Mouse (Mus musculus): ENCODE results near the gene Btbd9. TPM values are rescaled to one million over a fixed set of nuclear protein-coding genes. Genes with fewer than 3 reads are reported as not detected.

Btbd9 gene
- polyA plus RNA-seq, 1 experiment = 21.0 TPM

- Histone ChIP-seq H3K27ac (ENCODE audit: control insufficient read depth, insufficient read depth, low read depth, low read length, poor library complexity) (no peak overlapping the region), H3K4me3 (replicated peaks; ENCODE audit: control insufficient read depth, low read depth, low read length) (no peak overlapping the region), H3K4me1 (ENCODE audit: control insufficient read depth, insufficient read depth, low read length) (peaks cover 2% of the 10 kb centered on the region)
- TF ChIP-seq CTCF (IDR thresholded peaks at IDR 0.05; ENCODE audit: control insufficient read depth, insufficient read depth, low read length) (no peak), POLR2A (IDR thresholded peaks at IDR 0.05; ENCODE audit: borderline replicate concordance, control insufficient read depth, low read depth, low read length) (no peak)
Observed at GRCm38 (mm10) chr17:30613350-30613749, 37.1 kb upstream of the Btbd9 start.

- under 1% methylated on average over 34 of the region's 34 CpGs for WGBS
- peak overlapping the region; percentile 80 for H3K27ac ChIP-seq (ENCODE audit: control insufficient read depth, insufficient read depth, low read depth, low read length, poor library complexity)
- peak overlapping the region; percentile 85 for H3K4me3 ChIP-seq (replicated peaks; ENCODE audit: control insufficient read depth, low read depth, low read length)
- TF ChIP-seq CTCF (IDR thresholded peaks at IDR 0.05; ENCODE audit: control insufficient read depth, insufficient read depth, low read length) (no peak), POLR2A (IDR thresholded peaks at IDR 0.05; ENCODE audit: borderline replicate concordance, control insufficient read depth, low read depth, low read length) (peak; percentile 84; the same call in 1 of the 2 replicates)
- H3K4me1 ChIP-seq (ENCODE audit: control insufficient read depth, insufficient read depth, low read length) = peaks cover 2% of the 10 kb centered on the region
Observed at GRCm38 (mm10) chr17:30612075-30612859, 36.0 kb upstream of the Btbd9 start.

- Histone ChIP-seq H3K27ac (ENCODE audit: control insufficient read depth, insufficient read depth, low read depth, low read length, poor library complexity) (peak overlapping the region; percentile 80), H3K4me1 (ENCODE audit: control insufficient read depth, insufficient read depth, low read length) (peaks cover 2% of the 10 kb centered on the region), H3K4me3 (replicated peaks; ENCODE audit: control insufficient read depth, low read depth, low read length) (peak overlapping the region; percentile 85)
- no peak for TF ChIP-seq CTCF (IDR thresholded peaks at IDR 0.05; ENCODE audit: control insufficient read depth, insufficient read depth, low read length)
- TF ChIP-seq POLR2A (IDR thresholded peaks at IDR 0.05; ENCODE audit: borderline replicate concordance, control insufficient read depth, low read depth, low read length) = no peak
- 21% methylated on average over 18 of the region's 18 CpGs for WGBS
Observed at GRCm38 (mm10) chr17:30611221-30612074, 35.2 kb upstream of the Btbd9 start.

GRCm38 (mm10) chr17:30610739-30611138 lies 34.5 kb upstream of the Btbd9 start:
- TF ChIP-seq POLR2A (IDR thresholded peaks at IDR 0.05; ENCODE audit: borderline replicate concordance, control insufficient read depth, low read depth, low read length) = no peak
- no peak for TF ChIP-seq CTCF (IDR thresholded peaks at IDR 0.05; ENCODE audit: control insufficient read depth, insufficient read depth, low read length)
- Histone ChIP-seq H3K4me3 (replicated peaks; ENCODE audit: control insufficient read depth, low read depth, low read length) (no peak overlapping the region), H3K4me1 (ENCODE audit: control insufficient read depth, insufficient read depth, low read length) (peaks cover 2% of the 10 kb centered on the region), H3K27ac (ENCODE audit: control insufficient read depth, insufficient read depth, low read depth, low read length, poor library complexity) (no peak overlapping the region)
- 78% methylated on average over 1 of the region's 1 CpGs for WGBS

- Histone ChIP-seq H3K27ac (ENCODE audit: control insufficient read depth, insufficient read depth, low read depth, low read length, poor library complexity) (peak overlapping the region; percentile 14), H3K4me1 (ENCODE audit: control insufficient read depth, insufficient read depth, low read length) (no peaks in the 10 kb centered on the region; the same call in 1 of the 2 replicates), H3K4me3 (replicated peaks; ENCODE audit: control insufficient read depth, low read depth, low read length) (no peak overlapping the region)
- 76% methylated on average over 5 of the region's 5 CpGs for WGBS
- TF ChIP-seq POLR2A (IDR thresholded peaks at IDR 0.05; ENCODE audit: borderline replicate concordance, control insufficient read depth, low read depth, low read length) (no peak), CTCF (IDR thresholded peaks at IDR 0.05; ENCODE audit: control insufficient read depth, insufficient read depth, low read length) (no peak)
Observed at GRCm38 (mm10) chr17:30609980-30610307, 33.7 kb upstream of the Btbd9 start.

GRCm38 (mm10) chr17:30609305-30609979 lies 33.2 kb upstream of the Btbd9 start:
- H3K27ac ChIP-seq (ENCODE audit: control insufficient read depth, insufficient read depth, low read depth, low read length, poor library complexity) = peak overlapping the region; percentile 14

GRCm38 (mm10) chr17:30607909-30608495 lies 31.7 kb upstream of the Btbd9 start:
- no peak for TF ChIP-seq POLR2A (IDR thresholded peaks at IDR 0.05; ENCODE audit: borderline replicate concordance, control insufficient read depth, low read depth, low read length)
- no peak for TF ChIP-seq CTCF (IDR thresholded peaks at IDR 0.05; ENCODE audit: control insufficient read depth, insufficient read depth, low read length)
- no peak overlapping the region for H3K27ac ChIP-seq (ENCODE audit: control insufficient read depth, insufficient read depth, low read depth, low read length, poor library complexity)
- no peak overlapping the region for H3K4me3 ChIP-seq (replicated peaks; ENCODE audit: control insufficient read depth, low read depth, low read length)
- 92% methylated on average over 8 of the region's 8 CpGs for WGBS
- H3K4me1 ChIP-seq (ENCODE audit: control insufficient read depth, insufficient read depth, low read length) = no peaks in the 10 kb centered on the region; the same call in 1 of the 2 replicates

More at GRCm38 (mm10) chr17:30609305-30609979, 33.2 kb upstream of the Btbd9 start:
- 57% methylated on average over 16 of the region's 16 CpGs for WGBS
- TF ChIP-seq CTCF (IDR thresholded peaks at IDR 0.05; ENCODE audit: control insufficient read depth, insufficient read depth, low read length) (no peak), POLR2A (IDR thresholded peaks at IDR 0.05; ENCODE audit: borderline replicate concordance, control insufficient read depth, low read depth, low read length) (no peak)
- peak overlapping the region; percentile 8 for H3K4me3 ChIP-seq (replicated peaks; ENCODE audit: control insufficient read depth, low read depth, low read length)
- no peaks in the 10 kb centered on the region; the same call in 1 of the 2 replicates for H3K4me1 ChIP-seq (ENCODE audit: control insufficient read depth, insufficient read depth, low read length)
